10 mouse cellular contexts compared by ENCODE assay signal in the genomic region with DNA sequence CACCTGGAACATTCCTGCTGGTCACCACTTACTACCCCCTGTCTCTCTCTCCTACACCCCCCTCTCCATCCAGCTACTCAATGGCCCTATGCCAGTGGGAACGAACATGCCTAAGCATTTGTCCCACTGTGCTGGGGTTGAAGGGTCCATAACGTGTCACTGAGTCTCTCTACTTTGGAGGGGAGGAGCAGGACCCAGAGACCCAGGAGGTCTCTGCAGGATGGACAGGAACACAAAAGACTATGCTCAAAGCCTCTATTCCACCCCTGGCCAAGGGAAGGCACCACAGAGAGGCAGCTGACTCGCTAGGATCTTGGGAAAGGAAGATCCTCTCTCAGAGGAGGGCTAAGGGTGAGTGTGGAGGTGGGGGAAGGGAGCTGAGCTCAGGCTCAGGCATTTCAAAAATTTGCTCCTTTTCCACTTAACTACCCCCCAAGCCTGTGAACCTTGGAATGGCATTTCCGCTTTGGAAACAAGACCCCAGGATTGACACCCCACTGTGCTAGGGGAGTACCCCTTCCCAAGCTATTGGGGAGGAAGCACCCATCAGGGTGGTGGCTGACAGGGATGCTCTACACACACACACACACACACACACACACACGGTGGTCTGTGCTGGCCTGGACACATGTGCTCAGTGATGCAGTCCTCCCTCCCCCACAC. TPM values are rescaled to one million over a fixed set of nuclear protein-coding genes. Genes with fewer than 3 reads are reported as not detected.
DNase-seq lines count a peak whose midpoint lies in the region; ATAC-seq and TF ChIP-seq lines count a peak whose summit lies in the region.
"Had no signal": no experiment of that assay in that cellular context is flagged by ENCODE, and none has a peak within 500 bp of the region (broad histone marks: within the 10 kb centered on the region; RNA-seq: fewer than 3 reads in every experiment).

No protein-coding gene starts in this region.

- TF ChIP-seq CTCF in intestine, postnatal 0 days (IDR thresholded peaks at IDR 0.05; ENCODE audit: low read depth), result no peak

- DNase-seq in cerebellum, postnatal 10 days, result peak; percentile 30 to 32
- no peak for DNase-seq in cerebellum, adult 11 months
- peak; percentile 3 for DNase-seq in right cerebral cortex, postnatal 25 days
- DNase-seq in right cerebral cortex, adult 18-20 months, result no peak
- DNase-seq in layer of hippocampus, postnatal 36 days, result no peak
- no peak for DNase-seq in layer of hippocampus, adult 18-20 months (ENCODE audit: low spot score in 2 of 2)

- H3K27ac ChIP-seq in intestine, postnatal 0 days (ENCODE audit: low read depth, low read length), result peak overlapping the region; percentile 96; the same call in 1 of the 2 replicates

- no peak for ATAC-seq in intestine, postnatal 0 days

- H3K9ac ChIP-seq in intestine, postnatal 0 days (ENCODE audit: low read depth, low read length), result no peak overlapping the region

- H3K36me3 ChIP-seq in intestine, postnatal 0 days (ENCODE audit: control insufficient read depth, insufficient read depth), result peaks cover 6% of the 10 kb centered on the region; the same call in 1 of the 2 replicates
- no peaks in the 10 kb centered on the region for H3K36me3 ChIP-seq in myocyte (ENCODE audit: control insufficient read depth, insufficient read depth)

- H3K9me3 ChIP-seq in intestine, postnatal 0 days (ENCODE audit: control insufficient read depth), result no peaks in the 10 kb centered on the region

- H3ac ChIP-seq in myocyte (ENCODE audit: control insufficient read depth, insufficient read length), result no peak overlapping the region

- TF ChIP-seq POLR2A in myocyte (IDR thresholded peaks at IDR 0.05; ENCODE audit: insufficient read length, low read depth), result no peak

- 37% methylated on average over 5 of the region's 5 CpGs for WGBS in intestine, postnatal 0 days

- peaks cover 94% of the 10 kb centered on the region for H3K79me2 ChIP-seq in myocyte (ENCODE audit: control insufficient read depth, insufficient read depth)

- H3K4me1 ChIP-seq in intestine, postnatal 0 days (replicated peaks; ENCODE audit: control insufficient read depth, insufficient read depth, low read length), result peaks cover 43% of the 10 kb centered on the region

- peak overlapping the region; percentile 87; the same call in 1 of the 2 replicates for H3K4me2 ChIP-seq in intestine, postnatal 0 days (replicated peaks; ENCODE audit: low read depth)
- H3K4me2 ChIP-seq in myocyte (ENCODE audit: low read depth), result peak overlapping the region; percentile 97

- no peaks in the 10 kb centered on the region for H3K27me3 ChIP-seq in intestine, postnatal 0 days (replicated peaks; ENCODE audit: control insufficient read depth, insufficient read depth, low read length)
- H3K27me3 ChIP-seq in myocyte (ENCODE audit: control insufficient read depth, insufficient read depth, insufficient read length), result no peaks in the 10 kb centered on the region

- H3K4me3 ChIP-seq in intestine, postnatal 0 days (ENCODE audit: low read depth, low read length), result no peak overlapping the region
- peak overlapping the region; percentile 90 for H3K4me3 ChIP-seq in myocyte
- H3K4me3 ChIP-seq: erythroblast, embryonic 14.5 days had no signal

TF ChIP-seq in myocyte, 11 proteins besides CTCF, POLR2A, EP300 and RAD21:
- no peak for TF ChIP-seq POLR2AphosphoS2 (IDR thresholded peaks at IDR 0.05; ENCODE audit: insufficient read length, low read depth)
- TF ChIP-seq MYOD1 (IDR thresholded peaks at IDR 0.05; ENCODE audit: control insufficient read depth in 1 of 3, insufficient read length in 2 of 3, low read depth in 2 of 3), result peak in 2 of 3 experiments; percentile 2 to 4
- no peak for TF ChIP-seq REST (IDR thresholded peaks at IDR 0.05; ENCODE audit: insufficient read depth, insufficient read length)
- no peak for TF ChIP-seq USF1 (IDR thresholded peaks at IDR 0.05; ENCODE audit: low read depth)
- no peak for TF ChIP-seq SRF (IDR thresholded peaks at IDR 0.05; ENCODE audit: control insufficient read depth, insufficient read length, low read depth)
- TF ChIP-seq TCF3 (IDR thresholded peaks at IDR 0.05; ENCODE audit: insufficient read length, low read depth), result no peak
- TF ChIP-seq E2F4 (IDR thresholded peaks at IDR 0.05; ENCODE audit: insufficient read depth), result no peak
- TF ChIP-seq MYOG (IDR thresholded peaks at IDR 0.05; ENCODE audit: control insufficient read depth in 1 of 3, insufficient read depth in 1 of 3, insufficient read length in 2 of 3, low read depth in 2 of 3), result peak in 1 of 3 experiments; percentile 38
- TF ChIP-seq CEBPB (IDR thresholded peaks at IDR 0.05; ENCODE audit: insufficient read depth, poor library complexity, severe bottlenecking), result no peak
- no peak for TF ChIP-seq MAX (IDR thresholded peaks at IDR 0.05; ENCODE audit: low read depth)
- TF ChIP-seq TCF12 (IDR thresholded peaks at IDR 0.05; ENCODE audit: insufficient read depth, poor library complexity, severe bottlenecking), result no peak
TF ChIP-seq in myocyte: peak in this region for 2.

RNA-seq across cellular contexts. Expression of gene Bcar1, which starts 9.9 kb away (rescaled TPM):
- polyA plus RNA-seq in intestine, postnatal 0 days (2015; fragmentation: Nextera tagmentation; extraction: Ambion mirVana), result 38.8 and 41.1 TPM in 2 replicates
- 81.9 TPM for polyA plus RNA-seq in myocyte (2012; fragmentation: generic; extraction: Trizol)
- total RNA-seq in layer of hippocampus, postnatal 36 days (2021), result 10 to 100 TPM; 62.2 to 69.7 TPM
- 10 to 100 TPM; 61.4 to 63.7 TPM for total RNA-seq in layer of hippocampus, adult 18-20 months (2021)

RNA-seq across cellular contexts. Expression of gene Ctrb1, which starts 42.9 kb away (rescaled TPM):
- 75.8 and 118 TPM in 2 replicates for polyA plus RNA-seq in intestine, postnatal 0 days (2015; fragmentation: Nextera tagmentation; extraction: Ambion mirVana)
- polyA plus RNA-seq in myocyte (2012; fragmentation: generic; extraction: Trizol), result 85.4 TPM
- total RNA-seq in layer of hippocampus, postnatal 36 days (2021), result not detected
- not detected for total RNA-seq in layer of hippocampus, adult 18-20 months (2021)
- polyA plus RNA-seq: erythroblast, embryonic 14.5 days; neural tube, embryonic 14.5 days had no signal

Comparison
In these comparisons a context has a peak if more than half of its experiments do, and no peak if none do; other contexts are left out.
1. DNase-seq: peak in cerebellum, postnatal 10 days (2 of 2) and right cerebral cortex, postnatal 25 days (single experiment); none in cerebellum, adult 11 months (single experiment), right cerebral cortex, adult 18-20 months (single experiment), layer of hippocampus, postnatal 36 days (0 of 2) and layer of hippocampus, adult 18-20 months (0 of 2).